Mouse (Mus musculus) A20 (cell line): ENCODE measurements around the gene Pip4k2c.
"Not testable (repeated sequence)": the region's sequence is repeated elsewhere in the genome, so short reads cannot be mapped to it uniquely, and the experiment has no call there.

Experiments
- DNase-seq: peaks from one replicate; pipeline ENCODE4 v3.0.0-alpha.2; 2011; ENCODE audit warnings: low read depth, low spot score

Pip4k2c gene

DNA sequence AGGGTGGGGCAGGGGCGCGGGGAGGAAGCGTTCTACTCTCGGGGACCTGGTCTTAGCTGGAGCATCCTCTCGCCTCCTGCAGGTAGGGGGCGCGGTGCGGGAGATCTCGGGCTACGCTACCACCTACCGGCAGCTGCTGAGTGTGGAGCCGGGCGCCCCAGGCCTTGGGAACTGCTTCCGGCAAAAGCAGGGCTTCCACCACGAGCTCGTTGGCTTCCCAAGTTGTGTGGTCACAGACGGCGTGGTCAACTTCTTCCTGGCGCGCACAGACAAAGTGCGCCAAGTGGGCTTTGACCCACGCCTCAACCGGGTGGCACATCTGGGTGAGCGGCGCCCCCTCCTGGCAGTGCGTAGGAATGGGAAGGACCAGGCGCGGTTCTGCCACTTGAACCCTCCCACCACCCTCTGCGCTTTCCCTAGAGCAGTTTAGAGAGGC, 40.5 kb downstream of the Pip4k2c start:
- peak; percentile 92 for DNase-seq

DNA sequence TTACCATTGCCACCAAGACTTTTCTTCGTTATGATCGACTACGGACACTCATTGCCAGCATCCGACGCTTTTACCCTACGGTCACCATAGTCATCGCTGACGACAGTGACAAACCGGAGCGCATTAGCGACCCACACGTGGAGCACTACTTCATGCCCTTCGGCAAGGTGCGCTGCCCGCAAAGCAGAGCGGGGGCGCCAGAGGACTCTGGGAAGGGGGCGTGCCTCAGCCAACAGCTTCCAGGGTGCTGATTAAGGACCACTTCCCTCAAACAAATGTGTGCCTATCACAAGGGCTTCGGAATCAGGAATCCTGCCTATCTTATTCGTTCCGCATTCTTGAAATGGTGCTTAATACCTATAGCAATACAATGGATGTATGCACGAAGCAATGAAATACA, 41.4 kb downstream of the Pip4k2c start:
- DNase-seq: no peak

DNA sequence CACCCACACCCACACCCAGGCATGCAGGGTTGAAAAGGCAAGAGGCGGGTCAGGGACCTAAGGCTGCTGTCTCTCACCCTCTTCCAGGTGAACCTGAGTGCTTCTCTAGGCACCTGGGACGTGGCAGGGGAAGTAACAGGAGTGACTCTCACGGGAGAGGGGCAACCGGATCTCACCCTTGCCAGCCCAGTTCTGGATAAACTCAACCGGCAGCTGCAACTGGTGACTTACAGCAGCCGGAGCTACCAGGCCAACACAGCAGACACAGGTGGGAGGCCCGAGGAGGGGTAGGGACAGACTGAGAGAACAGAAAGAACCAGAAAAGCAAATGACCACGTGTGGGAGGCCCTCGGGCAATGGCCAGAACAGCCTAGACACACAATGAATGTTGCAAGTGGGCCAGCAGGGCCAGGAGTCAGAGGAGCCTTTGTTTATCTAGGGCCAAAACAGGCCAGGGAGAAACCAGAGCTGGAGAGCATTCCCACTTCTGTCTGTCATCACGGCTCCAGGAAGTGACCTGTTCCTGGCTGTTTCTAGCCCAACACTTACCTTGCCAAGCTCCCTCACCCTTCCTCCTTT, 43.7 kb downstream of the Pip4k2c start:
- DNase-seq: no peak

DNA sequence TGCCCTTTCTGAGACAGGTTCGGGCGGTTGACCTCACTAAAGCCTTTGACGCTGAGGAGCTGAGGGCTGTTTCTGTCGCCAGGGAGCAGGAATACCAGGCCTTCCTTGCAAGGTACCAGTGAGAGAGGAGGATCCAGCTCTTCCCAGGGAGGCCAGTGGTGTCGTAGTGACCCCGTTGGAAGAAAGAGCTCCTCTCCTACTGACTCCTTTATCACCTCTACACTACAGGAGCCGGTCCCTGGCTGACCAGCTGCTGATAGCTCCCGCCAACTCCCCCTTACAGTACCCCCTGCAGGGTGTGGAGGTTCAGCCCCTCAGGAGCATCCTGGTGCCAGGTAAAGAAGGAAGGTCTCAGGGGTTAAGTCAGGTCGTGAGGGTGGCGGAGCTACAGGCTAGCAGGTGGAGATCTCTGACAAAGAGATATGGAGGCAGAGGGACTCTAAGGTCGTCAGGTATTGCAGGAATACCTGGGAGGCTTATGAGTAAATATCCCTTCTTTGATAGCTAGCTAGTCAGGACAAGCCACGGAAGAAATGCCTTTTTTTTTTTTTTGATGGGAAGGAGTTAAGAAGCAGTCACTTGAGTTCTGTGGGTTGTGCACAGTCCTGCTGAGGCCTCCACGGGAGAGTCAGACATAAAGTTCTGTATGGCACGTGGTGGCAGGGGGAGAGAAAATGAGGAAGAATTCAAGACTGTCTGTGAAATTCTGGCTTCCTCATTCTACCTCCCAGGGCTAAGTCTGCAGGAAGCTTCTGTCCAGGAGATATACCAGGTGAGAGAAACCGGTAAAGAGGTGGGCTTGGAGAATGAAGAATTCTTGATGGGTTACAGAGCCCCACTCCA, 44.4 kb downstream of the Pip4k2c start:
- no peak for DNase-seq

DNA sequence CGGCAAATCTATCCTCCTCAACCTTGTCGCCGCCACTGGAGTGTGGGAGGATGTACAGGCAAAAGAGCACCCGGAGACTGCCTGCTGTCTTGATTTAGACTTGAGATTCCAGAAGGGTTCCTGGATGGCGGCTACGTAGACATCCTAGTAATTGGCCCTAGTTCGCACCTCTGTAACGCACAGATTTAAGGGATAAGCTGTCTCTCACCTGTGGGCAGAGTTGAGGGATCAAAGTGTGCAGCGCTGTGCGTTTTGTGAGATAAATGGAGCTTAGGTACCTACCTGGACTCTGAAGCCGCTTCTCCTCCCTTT, 45.0 kb downstream of the Pip4k2c start:
- no peak for DNase-seq

DNA sequence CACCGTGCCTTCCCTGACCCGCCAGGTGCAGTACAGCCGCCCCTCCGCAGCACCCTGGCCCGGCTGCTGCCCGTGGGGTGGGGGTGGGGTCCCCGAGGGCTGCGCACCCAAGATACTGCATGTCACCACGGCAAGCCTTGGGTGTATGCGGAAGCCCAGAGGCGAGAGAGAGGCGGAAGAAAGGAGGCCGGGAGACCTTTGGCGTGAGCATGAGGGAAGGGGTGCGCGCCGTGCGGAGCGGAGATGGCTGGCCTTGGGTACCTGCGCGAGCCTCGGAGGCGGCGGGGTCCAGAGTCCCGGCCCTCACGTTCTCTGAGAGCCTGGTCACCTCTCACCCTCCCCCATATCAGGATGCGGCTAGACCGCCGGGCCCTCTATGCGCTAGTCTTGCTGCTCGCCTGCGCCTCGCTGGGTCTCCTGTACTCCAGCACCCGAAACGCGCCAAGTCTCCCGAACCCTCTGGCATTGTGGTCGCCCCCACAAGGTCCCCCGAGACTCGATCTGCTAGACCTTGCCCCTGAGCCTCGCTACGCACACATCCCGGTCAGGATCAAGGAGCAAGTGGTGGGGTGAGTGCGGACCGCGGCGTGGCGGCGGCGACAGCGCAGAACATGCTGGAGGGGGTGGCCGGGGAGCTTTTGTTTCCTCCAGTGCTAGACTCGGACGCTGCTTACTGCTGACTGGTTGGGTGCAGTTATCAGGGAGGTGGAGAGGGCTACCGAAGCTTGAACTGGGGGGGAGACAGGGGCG, 45.6 kb downstream of the Pip4k2c start:
- DNase-seq: peak; percentile 91

DNA sequence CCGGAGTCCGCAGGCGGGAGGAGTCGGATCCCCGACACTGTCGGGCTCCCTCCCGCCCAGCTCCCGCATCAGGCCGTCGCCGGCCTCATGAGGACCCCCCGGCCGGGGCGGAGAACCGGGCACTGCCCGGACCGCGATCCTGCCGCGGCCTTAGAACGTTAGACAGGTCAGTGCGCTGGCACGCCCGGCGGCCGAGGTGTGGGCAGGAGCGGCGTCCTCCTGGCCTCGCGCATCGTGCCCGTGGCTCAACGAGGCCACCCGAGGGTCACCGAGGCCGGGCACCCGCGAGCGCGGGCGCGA, 46.1 kb downstream of the Pip4k2c start:
- no peak for DNase-seq

DNA sequence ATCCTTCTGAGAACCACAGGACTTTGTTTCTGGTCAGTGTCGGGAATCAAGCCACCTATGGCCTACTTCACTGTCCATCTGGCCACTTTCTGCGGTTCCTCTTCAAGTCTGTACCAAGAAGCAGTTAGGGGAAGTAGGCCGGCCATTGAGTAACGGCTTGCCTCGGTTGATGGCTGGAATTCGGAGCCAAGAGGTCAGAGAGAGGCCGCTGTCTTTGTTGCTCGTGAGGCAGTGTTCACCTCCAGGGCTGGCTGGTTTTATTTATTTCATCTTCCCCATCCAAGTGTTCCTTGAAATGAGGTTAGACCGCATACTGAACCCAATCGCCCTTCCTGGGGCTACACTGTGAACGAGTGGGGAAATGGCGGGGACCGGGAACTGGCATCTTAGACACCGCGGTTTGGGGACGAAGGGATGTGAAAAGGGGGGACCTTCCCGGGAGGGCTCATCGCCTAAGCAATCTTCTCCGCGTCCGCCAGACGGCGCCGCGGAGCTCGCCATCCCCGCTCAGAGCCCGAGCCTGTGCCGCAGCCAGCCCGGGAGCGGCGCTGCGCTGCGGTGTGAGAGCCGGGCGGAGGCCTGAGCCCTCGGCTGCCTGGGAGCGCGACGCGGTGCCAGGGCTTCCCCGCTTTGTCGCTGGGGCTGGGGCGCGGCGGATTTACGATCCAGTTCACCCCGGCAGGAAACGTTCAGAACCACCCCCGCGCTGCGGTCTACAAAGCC, 46.6 kb downstream of the Pip4k2c start, which contains the start of gene B4galnt1:
B4galnt1 (plus strand) TSS at position 595 of the 723 bp plus-strand sequence.
- peak; percentile 93 for DNase-seq

DNA sequence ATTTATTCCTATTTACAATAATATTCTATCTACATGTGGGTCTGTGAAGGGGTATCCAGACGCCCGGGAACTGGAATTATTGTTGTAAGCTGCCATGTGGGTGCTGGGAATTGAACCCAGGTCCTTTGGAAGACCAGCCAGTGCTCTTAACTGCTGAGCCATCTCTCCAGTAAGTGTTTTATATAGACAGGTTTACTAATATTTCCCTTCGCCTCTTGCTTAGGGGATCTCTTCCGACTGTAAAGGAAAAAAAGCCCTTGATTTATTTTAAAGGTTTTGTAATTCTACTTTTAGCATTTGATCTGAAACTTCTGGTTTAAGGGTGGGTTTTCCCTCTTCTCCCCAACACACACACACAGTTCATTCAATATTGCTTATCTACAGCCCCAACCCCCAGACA, 47.2 kb downstream of the Pip4k2c start:
- no peak for DNase-seq

DNA sequence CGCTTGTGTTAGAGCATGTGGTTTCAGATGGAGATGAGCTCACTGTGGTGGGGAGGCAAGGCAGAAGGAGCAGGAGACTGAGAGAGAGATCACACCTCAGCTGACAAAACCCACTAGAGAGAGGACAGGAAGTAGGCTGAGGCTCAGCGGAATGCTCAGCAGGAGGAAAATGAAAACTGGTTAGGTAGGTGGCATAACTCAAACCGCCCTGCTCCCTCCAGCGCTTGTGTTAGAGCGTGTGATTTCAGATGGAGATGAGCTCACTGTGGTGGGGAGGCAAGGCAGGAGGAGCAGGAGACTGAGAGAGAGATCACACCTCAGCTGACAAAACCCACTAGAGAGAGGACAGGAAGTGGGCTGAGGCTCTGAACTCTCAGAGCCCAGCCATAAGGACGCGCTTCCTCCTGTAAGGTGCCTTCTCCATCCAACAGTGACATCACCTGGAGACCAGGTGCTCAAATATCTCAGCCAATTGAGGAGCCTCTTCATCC, 48.6 kb downstream of the Pip4k2c start:
- DNase-seq: not testable (repeated sequence)

DNA sequence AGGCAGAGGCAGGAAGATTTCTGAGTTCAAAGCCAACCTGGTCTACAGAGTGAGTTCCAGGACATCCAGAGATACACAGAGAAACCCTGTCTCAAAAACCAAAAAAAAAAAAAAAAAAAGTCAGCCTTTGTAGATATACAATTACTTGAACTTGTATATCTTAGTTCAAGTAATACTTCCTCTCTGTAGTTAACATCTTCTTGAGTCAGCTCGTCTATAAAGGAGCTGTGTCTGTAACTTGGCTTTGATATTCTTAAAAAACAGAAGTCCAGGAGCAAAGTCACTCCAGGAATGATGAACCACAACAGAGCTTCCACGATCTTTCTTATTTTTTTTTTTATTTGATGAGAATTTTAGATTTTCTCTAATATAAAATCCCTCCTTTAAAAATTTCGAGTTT, 50.7 kb downstream of the Pip4k2c start:
- DNase-seq: no peak

DNA sequence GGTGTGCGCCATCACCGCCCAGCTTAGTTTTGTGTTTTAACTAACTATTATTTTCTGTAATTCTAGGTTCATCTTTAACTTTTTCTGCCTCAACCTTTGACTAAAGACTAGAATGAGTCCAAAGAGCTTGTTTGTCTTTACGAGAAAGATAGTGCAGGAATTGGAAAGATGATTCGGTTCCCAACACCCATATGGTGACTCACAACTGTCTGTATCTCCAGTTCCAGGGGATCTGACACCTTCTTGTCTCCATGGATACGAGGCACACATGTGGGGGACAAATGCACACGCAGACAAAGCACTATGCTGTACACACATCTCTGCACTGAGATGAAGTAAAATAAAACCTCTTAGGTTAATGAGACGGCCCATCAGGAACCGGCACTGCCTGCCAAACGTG, 51.3 kb downstream of the Pip4k2c start:
- DNase-seq: no peak

DNA sequence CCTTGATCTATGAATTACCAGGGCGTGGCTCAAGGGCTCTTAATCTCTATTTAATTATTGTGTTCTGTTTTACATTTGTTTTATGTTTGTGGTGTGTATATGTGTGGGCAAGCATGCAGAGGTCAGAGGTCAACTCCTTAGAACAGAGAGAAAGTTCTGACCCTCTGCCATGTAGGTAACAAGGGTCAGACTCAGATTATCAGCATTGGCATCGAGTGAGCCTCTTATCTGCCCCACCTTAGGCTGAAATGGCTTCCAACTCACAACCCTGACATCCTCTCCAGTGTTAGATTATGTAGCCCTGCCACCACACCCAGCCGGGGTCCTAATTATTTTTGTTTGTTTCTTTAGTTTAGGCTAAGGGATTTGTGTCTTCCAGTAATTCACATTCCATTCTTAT, 52.9 kb downstream of the Pip4k2c start:
- DNase-seq: no peak

DNA sequence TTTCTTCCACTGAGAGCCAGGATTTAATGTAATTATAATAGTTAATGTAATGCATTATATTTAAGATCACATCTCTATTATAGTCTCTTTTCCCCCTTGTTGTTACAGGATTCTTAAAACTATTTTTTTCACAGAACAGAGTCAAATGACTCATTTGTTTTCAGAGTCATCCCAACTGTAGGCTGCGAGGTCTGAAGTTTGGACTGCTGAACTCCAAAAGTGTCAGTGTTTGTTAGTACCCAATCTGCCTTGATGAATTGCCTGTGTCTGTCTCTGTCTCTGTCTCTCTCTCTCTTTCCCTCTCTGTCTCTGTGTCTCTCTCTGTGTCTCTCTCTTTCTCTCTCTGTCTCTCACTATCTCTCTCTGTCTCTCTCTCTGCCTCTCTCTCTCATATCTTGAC, 54.9 kb downstream of the Pip4k2c start:
- no peak for DNase-seq

DNA sequence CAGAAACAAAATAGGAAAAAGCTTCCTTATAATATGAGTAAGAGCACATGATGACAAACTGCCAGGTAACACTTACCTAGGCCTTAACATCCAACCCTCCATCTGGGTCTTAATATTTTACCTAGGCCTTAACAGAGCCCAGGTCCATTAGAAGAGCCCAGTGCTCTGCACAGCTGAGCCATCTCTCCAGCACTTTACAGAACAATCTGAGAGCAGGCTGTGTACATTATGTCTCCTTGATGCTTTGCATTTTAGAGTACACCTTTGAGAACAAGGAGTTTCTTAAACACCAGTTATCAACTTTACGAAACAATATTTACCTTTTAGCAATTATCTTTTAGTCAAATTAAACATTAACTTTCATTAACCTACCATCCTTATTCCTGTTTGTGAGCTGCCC, 55.3 kb downstream of the Pip4k2c start:
- DNase-seq: no peak

DNA sequence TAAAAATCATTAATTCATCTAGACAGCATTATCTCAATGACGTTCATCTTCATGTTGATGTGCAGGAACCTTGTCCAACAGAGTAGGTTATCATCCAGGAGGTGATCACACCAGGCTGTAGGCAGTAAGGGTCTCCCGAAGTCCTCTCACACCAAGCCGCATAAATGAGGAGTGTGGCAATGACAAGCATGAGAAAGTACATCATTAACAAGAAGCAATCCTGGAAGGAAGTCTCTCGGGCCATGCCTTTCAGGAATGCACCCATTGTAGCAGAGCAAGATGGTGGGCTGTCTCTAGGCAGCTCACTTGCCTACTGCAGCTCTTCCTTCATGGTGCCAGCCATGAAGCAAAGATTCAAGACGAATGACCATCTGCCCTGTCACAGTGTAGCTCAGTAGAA, 56.7 kb downstream of the Pip4k2c start:
- DNase-seq: no peak

DNA sequence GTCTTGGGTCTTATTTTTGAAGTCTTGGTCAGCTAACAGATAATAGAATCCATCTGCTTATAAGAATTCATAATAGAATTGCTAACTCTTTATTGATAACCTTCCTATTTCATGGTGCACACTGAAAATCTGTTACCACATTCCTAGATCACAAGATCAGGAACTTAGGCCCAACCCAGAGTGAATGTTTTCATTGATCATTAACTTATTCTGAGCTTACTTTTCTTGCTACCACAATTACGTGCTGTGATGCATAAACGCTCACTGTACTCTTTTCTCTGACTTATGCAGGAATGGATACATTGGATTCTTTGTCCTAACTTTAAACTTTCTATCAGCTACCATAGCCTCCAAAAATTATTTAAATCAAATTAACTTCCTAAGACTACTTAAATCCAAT, 57.1 kb downstream of the Pip4k2c start:
- DNase-seq: no peak

DNA sequence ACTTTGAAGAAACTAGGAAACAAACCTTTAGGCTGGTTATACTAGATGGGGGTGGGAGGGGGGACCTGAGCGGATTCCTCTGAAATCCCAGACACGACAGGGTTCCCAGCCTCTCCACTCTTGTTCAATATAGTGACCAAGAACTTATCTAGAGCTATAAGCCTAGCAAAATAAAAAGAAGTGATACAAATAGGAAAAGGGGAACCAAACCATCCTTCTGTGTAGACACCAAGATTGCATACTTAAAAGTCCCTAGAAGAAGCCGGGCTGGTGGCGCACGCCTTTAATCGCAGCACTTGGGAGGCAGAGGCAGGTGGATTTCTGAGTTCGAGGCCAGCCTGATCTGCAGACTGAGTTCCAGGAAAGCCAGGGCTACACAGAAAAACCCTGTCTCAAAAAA, 58.1 kb downstream of the Pip4k2c start:
- no peak for DNase-seq

DNA sequence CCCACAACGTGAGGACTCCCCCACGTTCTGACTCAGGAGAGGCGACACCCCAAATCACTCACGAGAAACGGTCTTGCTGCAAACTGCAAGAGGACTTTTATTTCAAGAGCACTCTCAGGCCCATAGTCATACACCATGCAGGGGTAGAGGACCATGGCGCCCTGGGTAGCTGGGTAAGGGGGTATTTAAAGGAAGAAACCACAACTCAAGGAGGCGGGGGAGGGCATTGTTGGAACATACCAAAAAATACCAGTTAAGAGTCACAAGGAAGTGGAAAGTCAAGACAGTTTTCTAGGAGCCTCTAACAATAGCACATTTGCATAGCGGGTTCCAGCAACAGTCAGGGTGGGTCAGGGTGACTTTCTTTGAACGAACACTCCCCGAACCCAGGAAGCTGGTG, 58.8 kb downstream of the Pip4k2c start:
- not testable (repeated sequence) for DNase-seq

DNA sequence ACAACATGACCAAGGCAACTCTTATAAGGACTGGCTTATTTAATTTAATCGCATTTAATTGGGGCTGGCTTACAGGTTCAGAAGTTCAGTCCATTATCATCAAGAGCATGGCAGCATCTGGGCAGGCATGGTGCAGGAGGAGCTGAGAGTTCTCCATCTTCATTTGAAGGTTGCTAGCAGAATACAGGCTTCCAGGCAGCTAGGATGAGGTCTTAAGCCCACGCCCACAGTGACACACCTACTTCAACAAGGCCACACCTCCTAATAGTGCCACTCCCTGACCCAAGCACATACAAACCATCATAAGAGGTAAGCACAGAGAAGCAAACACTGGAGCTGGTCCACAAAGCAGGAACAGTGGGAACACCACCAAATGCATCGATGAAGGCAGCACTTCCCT, 60.2 kb downstream of the Pip4k2c start:
- not testable (repeated sequence) for DNase-seq

DNA sequence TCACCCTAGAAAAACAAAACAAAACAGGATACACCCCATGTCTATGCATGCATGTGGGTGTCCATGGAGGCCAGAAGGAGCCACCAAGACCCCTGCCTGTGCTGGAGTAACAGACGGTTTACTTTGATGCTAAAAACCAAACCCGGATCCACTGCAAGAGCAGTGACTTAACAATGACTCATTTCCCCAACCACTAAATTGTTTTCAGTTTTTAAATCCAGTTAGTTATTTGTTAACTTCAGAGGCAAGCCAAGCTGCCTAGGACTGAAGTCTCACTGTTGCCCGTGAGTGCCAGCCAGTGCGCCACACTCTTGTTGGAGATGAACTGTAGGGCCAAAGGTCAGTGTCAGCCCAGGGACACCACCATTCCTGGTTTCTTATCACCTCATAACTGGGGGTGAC, 60.9 kb downstream of the Pip4k2c start:
- no peak for DNase-seq

DNA sequence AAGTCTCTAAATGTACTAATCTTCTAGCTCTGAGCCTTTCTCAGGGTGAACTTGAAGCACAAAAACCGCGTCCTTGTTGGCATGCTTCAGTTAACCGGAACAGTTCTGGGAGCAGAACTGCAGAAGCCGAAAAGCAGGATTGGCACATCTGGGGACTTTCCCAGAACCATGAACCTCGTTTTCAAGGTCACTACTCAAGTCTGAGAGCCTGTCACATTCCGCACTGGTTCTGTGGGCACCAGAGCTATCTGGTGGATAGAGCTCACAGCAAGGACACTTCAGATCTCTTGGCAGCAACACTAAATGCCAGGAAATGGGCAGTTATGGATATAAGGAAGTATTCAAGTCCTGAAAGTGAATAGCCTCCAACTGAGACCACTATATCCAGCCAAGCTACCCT, 64.2 kb downstream of the Pip4k2c start:
- no peak for DNase-seq
